Comparison of ENCODE assay signal across 15 mouse cellular contexts in genomic region chr1:119302349-119302995, GRCm38 (mm10).
DNase-seq lines count a peak whose midpoint lies in the region; ATAC-seq and TF ChIP-seq lines count a peak whose summit lies in the region.
"Had no signal": no experiment of that assay in that cellular context is flagged by ENCODE, and none has a peak within 500 bp of the region (broad histone marks: within the 10 kb centered on the region; RNA-seq: fewer than 3 reads in every experiment).

No protein-coding gene starts in this region.

- TF ChIP-seq EP300 in ES-Bruce4 (IDR thresholded peaks at IDR 0.05; ENCODE audit: insufficient read depth, low read depth, low read length) = no peak

- H3K4me1 ChIP-seq in kidney, embryonic 16.5 days (ENCODE audit: insufficient read depth, low read length) = peaks cover 4% of the 10 kb centered on the region; the same call in 1 of the 2 replicates
- no peaks in the 10 kb centered on the region for H3K4me1 ChIP-seq in kidney, adult 2 months (ENCODE audit: control insufficient read depth, insufficient read depth, low read length)
- H3K4me1 ChIP-seq in ES-Bruce4 (ENCODE audit: control insufficient read depth, insufficient read depth, low read length) = peaks cover 19% of the 10 kb centered on the region

- no peaks in the 10 kb centered on the region for H3K9me3 ChIP-seq in kidney, embryonic 16.5 days (ENCODE audit: low read length)
- no peaks in the 10 kb centered on the region for H3K9me3 ChIP-seq in ES-Bruce4 (replicated peaks; ENCODE audit: control insufficient read depth, insufficient read depth, low read length, poor library complexity, severe bottlenecking)
- H3K9me3 ChIP-seq: forebrain, embryonic 12.5 days had no signal

- no peak for DNase-seq in kidney, adult 2 months
- peak; percentile 67 for DNase-seq in adrenal gland, postnatal 10 days
- DNase-seq in lung, postnatal 25 days (ENCODE audit: low spot score) = peak; percentile 35
- no peak for DNase-seq in embryo, embryonic 10 days (ENCODE audit: low spot score)
- DNase-seq in gastrocnemius, adult 18-20 months (ENCODE audit: low spot score) = no peak
- DNase-seq: gastrocnemius, postnatal 36 days; heart, postnatal 10 days; kidney, adult 18-20 months; lung, embryonic 14.5 days had no signal

- no peaks in the 10 kb centered on the region for H3K36me3 ChIP-seq in kidney, embryonic 16.5 days (ENCODE audit: insufficient read depth, low read length)
- H3K36me3 ChIP-seq in kidney, adult 2 months (ENCODE audit: control insufficient read depth, insufficient read depth, low read length) = no peaks in the 10 kb centered on the region
- H3K36me3 ChIP-seq in ES-Bruce4 (ENCODE audit: control insufficient read depth, insufficient read depth, low read length, poor library complexity, severe bottlenecking) = no peaks in the 10 kb centered on the region
- H3K36me3 ChIP-seq: forebrain, embryonic 12.5 days had no signal

- H3K27me3 ChIP-seq in kidney, embryonic 16.5 days (ENCODE audit: insufficient read depth, low read length) = no peaks in the 10 kb centered on the region
- H3K27me3 ChIP-seq in kidney, adult 2 months (replicated peaks; ENCODE audit: control insufficient read depth, insufficient read depth, low read length) = no peaks in the 10 kb centered on the region
- H3K27me3 ChIP-seq in ES-Bruce4 (ENCODE audit: control insufficient read depth, insufficient read depth, low read length, poor library complexity, severe bottlenecking) = no peaks in the 10 kb centered on the region
- H3K27me3 ChIP-seq: CH12.LX had no signal

- no peak for TF ChIP-seq CTCF in kidney, adult 2 months (conservative IDR thresholded peaks at IDR 0.05; ENCODE audit: insufficient read depth, insufficient read length, low read depth, low read length)
- TF ChIP-seq CTCF in ES-Bruce4 (IDR thresholded peaks at IDR 0.05; ENCODE audit: low read depth, low read length) = no peak

- peak; percentile 69 for ATAC-seq in kidney, embryonic 16.5 days (ENCODE audit: low FRiP score, low TSS enrichment)
- no peak for ATAC-seq in inflammation-experienced regulatory T-cells, adult 6 months

- TF ChIP-seq POLR2A in kidney, adult 2 months (IDR thresholded peaks at IDR 0.05; ENCODE audit: low read depth, low read length) = no peak
- no peak for TF ChIP-seq POLR2A in ES-Bruce4 (IDR thresholded peaks at IDR 0.05; ENCODE audit: insufficient read depth, low read length)

- no peak overlapping the region for H3K4me3 ChIP-seq in kidney, embryonic 16.5 days (ENCODE audit: low read length)
- H3K4me3 ChIP-seq in kidney, adult 2 months (ENCODE audit: insufficient read depth, low read depth, low read length) = no peak overlapping the region
- peak overlapping the region; percentile 64 for H3K4me3 ChIP-seq in ES-Bruce4 (ENCODE audit: low read depth, low read length)
- H3K4me3 ChIP-seq: forebrain, embryonic 12.5 days; left cerebral cortex, adult 2 months had no signal

- H3K27ac ChIP-seq in kidney, embryonic 16.5 days (ENCODE audit: low read length) = no peak overlapping the region
- no peak overlapping the region for H3K27ac ChIP-seq in kidney, adult 2 months (ENCODE audit: insufficient read depth, low read depth, low read length)
- peak overlapping the region; percentile 76 for H3K27ac ChIP-seq in ES-Bruce4 (ENCODE audit: insufficient read depth, low read length)
- H3K27ac ChIP-seq: forebrain, embryonic 12.5 days; left cerebral cortex, adult 2 months had no signal

- H3K9ac ChIP-seq in kidney, embryonic 16.5 days (replicated peaks; ENCODE audit: low read length) = no peak overlapping the region
- H3K9ac ChIP-seq in ES-Bruce4 (ENCODE audit: low read depth, poor library complexity, severe bottlenecking) = peak overlapping the region; percentile 23; the same call in 1 of the 2 replicates
- H3K9ac ChIP-seq: forebrain, embryonic 12.5 days; lung, embryonic 14.5 days had no signal

- H3K4me2 ChIP-seq in kidney, embryonic 16.5 days (replicated peaks; ENCODE audit: low read depth, low read length) = no peak overlapping the region
- H3K4me2 ChIP-seq: forebrain, embryonic 12.5 days; lung, embryonic 14.5 days had no signal

- 47% methylated on average over 7 of the region's 7 CpGs for WGBS in kidney, embryonic 16.5 days
- WGBS in kidney, adult 2 months = 48% methylated on average over 7 of the region's 7 CpGs

Comparison
In these comparisons a context has a peak if more than half of its experiments do, and no peak if none do; other contexts are left out.
1. DNase-seq: peak in adrenal gland, postnatal 10 days (single experiment) and lung, postnatal 25 days (single experiment); none in kidney, adult 2 months (single experiment), embryo, embryonic 10 days (single experiment) and gastrocnemius, adult 18-20 months (single experiment).